Mouse (Mus musculus) testis, postnatal 14 days (tissue): ENCODE measurements around the gene Shtn1.
A peak's percentile ranks its signal among the peaks of the same experiment; 100 is the strongest.

Experiments used
- DNase-seq: peaks from one replicate; pipeline ENCODE4 v3.0.0; 2021; ENCODE audit warnings: low spot score

Shtn1 gene

GRCm38 (mm10) chr19:59075472-59076101, at the start of gene Shtn1:
Gene Shtn1 (minus strand): TSS chr19:59076100.
- peak; percentile 72 for DNase-seq

- DNase-seq = no peak
Observed at GRCm38 (mm10) chr19:59114152-59114551, 38.3 kb upstream of the Shtn1 start.

GRCm38 (mm10) chr19:59109937-59110336, 34.0 kb upstream of the Shtn1 start:
- no peak for DNase-seq

- DNase-seq = no peak
Observed at GRCm38 (mm10) chr19:59098315-59098714, 22.4 kb upstream of the Shtn1 start.

GRCm38 (mm10) chr19:59092295-59092694, 16.4 kb upstream of the Shtn1 start:
- no peak for DNase-seq

GRCm38 (mm10) chr19:59090337-59090736, 14.4 kb upstream of the Shtn1 start:
- DNase-seq = no peak

- no peak for DNase-seq
Observed at GRCm38 (mm10) chr19:59084296-59084695, 8.4 kb upstream of the Shtn1 start.

- DNase-seq = peak; percentile 52
Observed at GRCm38 (mm10) chr19:59076131-59076530, 231 bp upstream of the Shtn1 start.

- no peak for DNase-seq
Observed at GRCm38 (mm10) chr19:59074841-59075471, 944 bp downstream of the Shtn1 start.

- no peak for DNase-seq
Observed at GRCm38 (mm10) chr19:59074381-59074780, 1.5 kb downstream of the Shtn1 start.

GRCm38 (mm10) chr19:59073006-59073405, 2.9 kb downstream of the Shtn1 start:
- DNase-seq = no peak

GRCm38 (mm10) chr19:59071979-59072378, 3.9 kb downstream of the Shtn1 start:
- DNase-seq = no peak

- no peak for DNase-seq
Observed at GRCm38 (mm10) chr19:59071396-59071795, 4.5 kb downstream of the Shtn1 start.

GRCm38 (mm10) chr19:59067652-59068051, 8.2 kb downstream of the Shtn1 start:
- DNase-seq = no peak

- DNase-seq = no peak
Observed at GRCm38 (mm10) chr19:59066670-59067069, 9.2 kb downstream of the Shtn1 start.

- no peak for DNase-seq
Observed at GRCm38 (mm10) chr19:59066115-59066514, 9.8 kb downstream of the Shtn1 start.

- no peak for DNase-seq
Observed at GRCm38 (mm10) chr19:59064616-59065015, 11.3 kb downstream of the Shtn1 start.

- DNase-seq = no peak
Observed at GRCm38 (mm10) chr19:59063568-59063967, 12.3 kb downstream of the Shtn1 start.

GRCm38 (mm10) chr19:59058105-59058504, 17.8 kb downstream of the Shtn1 start:
- no peak for DNase-seq

- DNase-seq = no peak
Observed at GRCm38 (mm10) chr19:59057366-59057765, 18.5 kb downstream of the Shtn1 start.

- no peak for DNase-seq
Observed at GRCm38 (mm10) chr19:59054632-59054951, 21.3 kb downstream of the Shtn1 start.

- DNase-seq = no peak
Observed at GRCm38 (mm10) chr19:59053931-59054631, 21.8 kb downstream of the Shtn1 start.

- DNase-seq = no peak
Observed at GRCm38 (mm10) chr19:59052783-59053490, 23.0 kb downstream of the Shtn1 start.
